Mouse (Mus musculus): Measurements from ENCODE around the gene Gpr1. TPM values are rescaled to one million over a fixed set of nuclear protein-coding genes. Genes with fewer than 3 reads are reported as not detected.
A peak's percentile ranks its signal among the peaks of the same experiment; 100 is the strongest.

The Gpr1 gene
- total RNA-seq, 1 experiment, result 1.3 TPM

GRCm38 (mm10) chr1:63199387-63199786, 15.0 kb downstream of the Gpr1 start:
- Histone ChIP-seq H3K4me3 (ENCODE audit: insufficient read depth in 1 of 2, low read depth in 1 of 2, low read length in 2 of 2, poor library complexity in 1 of 2, severe bottlenecking in 1 of 2) (peak overlapping the region; percentile 75 to 85), H3K9ac (ENCODE audit: insufficient read depth, low read depth, low read length, poor library complexity, severe bottlenecking) (peak overlapping the region; percentile 73; the same call in 1 of the 2 replicates), H3K9me3 (ENCODE audit: control insufficient read depth, insufficient read depth, low read depth, low read length) (no peaks in the 10 kb centered on the region), H3K4me1 (ENCODE audit: control insufficient read depth in 2 of 2, insufficient read depth in 2 of 2, low read length in 2 of 2, poor library complexity in 1 of 2) (peaks cover 3 to 4% of the 10 kb centered on the region in 2 experiments; a peak in 3 of 4 replicates), H3K27ac (ENCODE audit: insufficient read depth, low read depth, low read length, poor library complexity, severe bottlenecking) (peak overlapping the region; percentile 91; the same call in 1 of the 2 replicates), H3K36me3 (ENCODE audit: control insufficient read depth, insufficient read depth, low read length, poor library complexity, severe bottlenecking) (no peaks in the 10 kb centered on the region; the same call in 1 of the 2 replicates)
- DNase-seq (ENCODE audit: low read depth, low spot score), result no peak
- TF ChIP-seq HCFC1 (IDR thresholded peaks at IDR 0.05; ENCODE audit: borderline replicate concordance, insufficient read depth, low read length) (no peak), ZC3H11A (IDR thresholded peaks at IDR 0.05; ENCODE audit: borderline replicate concordance, low read depth, low read length) (no peak), CHD2 (IDR thresholded peaks at IDR 0.05; ENCODE audit: low read depth, low read length) (no peak), ZNF384 (IDR thresholded peaks at IDR 0.05; ENCODE audit: low read depth, low read length) (no peak)
- in situ Hi-C loops (cut with MboI; ENCODE audit: low sequenced_read_pairs in 2 of 2, unreplicated experiment in 2 of 2), result no loop called here

DNA sequence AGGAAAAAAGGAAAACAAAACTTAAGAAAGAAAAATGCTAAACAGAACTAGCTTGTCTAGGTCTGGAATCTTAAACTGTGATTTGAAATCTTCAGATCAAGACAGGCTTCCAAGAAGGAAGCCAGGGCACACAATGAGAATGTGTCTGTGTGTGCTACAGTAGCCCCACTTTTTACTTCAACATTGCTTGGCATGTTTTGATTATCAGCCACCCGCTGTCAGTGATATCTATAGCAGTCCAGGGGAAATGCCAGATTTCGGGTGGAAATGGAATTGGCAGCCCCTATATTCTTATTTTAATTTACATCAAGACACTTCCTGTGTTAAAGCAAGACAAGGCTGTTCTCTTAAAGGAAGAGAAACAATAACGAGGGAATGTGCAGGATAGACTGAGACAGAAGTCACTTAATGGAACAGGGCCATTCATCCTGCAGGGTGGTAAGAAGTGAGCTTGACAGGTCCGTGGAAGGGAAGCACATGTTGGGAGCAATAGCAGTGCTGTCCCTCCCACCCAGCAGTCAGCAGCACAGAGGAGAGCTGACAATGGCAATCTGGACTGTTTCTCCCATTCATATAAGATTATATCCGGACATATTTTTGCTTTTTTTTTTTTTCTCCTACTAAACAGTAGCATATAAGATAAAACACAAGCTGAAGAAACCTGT, 18.4 kb downstream of the Gpr1 start:
- Histone ChIP-seq H3K27ac (ENCODE audit: insufficient read depth, low read depth, low read length, poor library complexity, severe bottlenecking) (no peak overlapping the region), H3K4me3 (ENCODE audit: insufficient read depth in 1 of 2, low read depth in 1 of 2, low read length in 2 of 2, poor library complexity in 1 of 2, severe bottlenecking in 1 of 2) (no peak overlapping the region), H3K4me1 (ENCODE audit: control insufficient read depth in 2 of 2, insufficient read depth in 2 of 2, low read length in 2 of 2, poor library complexity in 1 of 2) (peaks cover 0 to 7% of the 10 kb centered on the region in 2 experiments; a peak in 2 of 4 replicates), H3K9ac (ENCODE audit: insufficient read depth, low read depth, low read length, poor library complexity, severe bottlenecking) (no peak overlapping the region), H3K9me3 (ENCODE audit: control insufficient read depth, insufficient read depth, low read depth, low read length) (no peaks in the 10 kb centered on the region), H3K36me3 (ENCODE audit: control insufficient read depth, insufficient read depth, low read length, poor library complexity, severe bottlenecking) (no peaks in the 10 kb centered on the region)
- in situ Hi-C loops (cut with MboI; ENCODE audit: low sequenced_read_pairs in 2 of 2, unreplicated experiment in 2 of 2), result no loop called here
- TF ChIP-seq CHD2 (IDR thresholded peaks at IDR 0.05; ENCODE audit: low read depth, low read length) (no peak), MAFK (IDR thresholded peaks at IDR 0.05; ENCODE audit: insufficient read depth, low read depth, low read length) (no peak), ZNF384 (IDR thresholded peaks at IDR 0.05; ENCODE audit: low read depth, low read length) (no peak), HCFC1 (IDR thresholded peaks at IDR 0.05; ENCODE audit: borderline replicate concordance, insufficient read depth, low read length) (no peak), ZC3H11A (IDR thresholded peaks at IDR 0.05; ENCODE audit: borderline replicate concordance, low read depth, low read length) (no peak)
- no peak for DNase-seq (ENCODE audit: low read depth, low spot score)

- in situ Hi-C loops (cut with MboI; ENCODE audit: low sequenced_read_pairs in 2 of 2, unreplicated experiment in 2 of 2), result no loop called here
- DNase-seq (ENCODE audit: low read depth, low spot score), result no peak
- Histone ChIP-seq H3K36me3 (ENCODE audit: control insufficient read depth, insufficient read depth, low read length, poor library complexity, severe bottlenecking) (no peaks in the 10 kb centered on the region), H3K4me1 (ENCODE audit: control insufficient read depth in 2 of 2, insufficient read depth in 2 of 2, low read length in 2 of 2, poor library complexity in 1 of 2) (peaks cover 0 to 5% of the 10 kb centered on the region in 2 experiments; a peak in 1 of 4 replicates), H3K9ac (ENCODE audit: insufficient read depth, low read depth, low read length, poor library complexity, severe bottlenecking) (no peak overlapping the region), H3K9me3 (ENCODE audit: control insufficient read depth, insufficient read depth, low read depth, low read length) (no peaks in the 10 kb centered on the region), H3K27ac (ENCODE audit: insufficient read depth, low read depth, low read length, poor library complexity, severe bottlenecking) (no peak overlapping the region), H3K4me3 (ENCODE audit: insufficient read depth in 1 of 2, low read depth in 1 of 2, low read length in 2 of 2, poor library complexity in 1 of 2, severe bottlenecking in 1 of 2) (no peak overlapping the region)
- no peak for TF ChIP-seq CHD2 (IDR thresholded peaks at IDR 0.05; ENCODE audit: low read depth, low read length)
- no peak for TF ChIP-seq ZNF384 (IDR thresholded peaks at IDR 0.05; ENCODE audit: low read depth, low read length)
- no peak for TF ChIP-seq ZC3H11A (IDR thresholded peaks at IDR 0.05; ENCODE audit: borderline replicate concordance, low read depth, low read length)
- no peak for TF ChIP-seq HCFC1 (IDR thresholded peaks at IDR 0.05; ENCODE audit: borderline replicate concordance, insufficient read depth, low read length)
- TF ChIP-seq MAFK (IDR thresholded peaks at IDR 0.05; ENCODE audit: insufficient read depth, low read depth, low read length), result no peak
These were observed 21.9 kb downstream of the Gpr1 start for GRCm38 (mm10) chr1:63192306-63193065.

DNA sequence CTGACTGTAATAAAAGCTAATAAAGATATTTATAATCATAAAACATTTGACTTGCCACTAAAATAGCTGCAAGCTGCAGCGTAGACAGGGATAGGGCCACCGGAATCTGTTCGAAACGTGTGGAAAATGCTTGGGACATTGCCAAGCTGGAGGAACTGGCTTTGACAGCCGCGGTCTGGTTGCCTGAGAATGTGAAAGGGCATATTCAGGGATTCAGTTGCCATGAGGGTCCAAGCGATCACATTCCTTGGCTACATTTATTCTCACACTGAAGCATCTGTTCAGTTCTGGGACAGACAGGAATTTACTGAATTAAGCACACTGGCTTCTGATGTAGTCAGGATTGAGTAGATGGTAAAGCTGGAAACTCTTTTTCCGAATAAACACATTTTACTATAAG, 23.5 kb downstream of the Gpr1 start:
- Histone ChIP-seq H3K4me1 (ENCODE audit: control insufficient read depth in 2 of 2, insufficient read depth in 2 of 2, low read length in 2 of 2, poor library complexity in 1 of 2) (peaks cover 0 to 5% of the 10 kb centered on the region in 2 experiments; a peak in 1 of 4 replicates), H3K9me3 (ENCODE audit: control insufficient read depth, insufficient read depth, low read depth, low read length) (no peaks in the 10 kb centered on the region), H3K36me3 (ENCODE audit: control insufficient read depth, insufficient read depth, low read length, poor library complexity, severe bottlenecking) (no peaks in the 10 kb centered on the region), H3K4me3 (ENCODE audit: insufficient read depth in 1 of 2, low read depth in 1 of 2, low read length in 2 of 2, poor library complexity in 1 of 2, severe bottlenecking in 1 of 2) (no peak overlapping the region), H3K9ac (ENCODE audit: insufficient read depth, low read depth, low read length, poor library complexity, severe bottlenecking) (no peak overlapping the region), H3K27ac (ENCODE audit: insufficient read depth, low read depth, low read length, poor library complexity, severe bottlenecking) (no peak overlapping the region)
- TF ChIP-seq ZC3H11A (IDR thresholded peaks at IDR 0.05; ENCODE audit: borderline replicate concordance, low read depth, low read length) (no peak), ZNF384 (IDR thresholded peaks at IDR 0.05; ENCODE audit: low read depth, low read length) (no peak), MAFK (IDR thresholded peaks at IDR 0.05; ENCODE audit: insufficient read depth, low read depth, low read length) (no peak), HCFC1 (IDR thresholded peaks at IDR 0.05; ENCODE audit: borderline replicate concordance, insufficient read depth, low read length) (no peak), CHD2 (IDR thresholded peaks at IDR 0.05; ENCODE audit: low read depth, low read length) (no peak)
- no peak for DNase-seq (ENCODE audit: low read depth, low spot score)
- in situ Hi-C loops (cut with MboI; ENCODE audit: low sequenced_read_pairs in 2 of 2, unreplicated experiment in 2 of 2), result no loop called here

Data from ES-E14 (cell line).